In the genomic region with DNA sequence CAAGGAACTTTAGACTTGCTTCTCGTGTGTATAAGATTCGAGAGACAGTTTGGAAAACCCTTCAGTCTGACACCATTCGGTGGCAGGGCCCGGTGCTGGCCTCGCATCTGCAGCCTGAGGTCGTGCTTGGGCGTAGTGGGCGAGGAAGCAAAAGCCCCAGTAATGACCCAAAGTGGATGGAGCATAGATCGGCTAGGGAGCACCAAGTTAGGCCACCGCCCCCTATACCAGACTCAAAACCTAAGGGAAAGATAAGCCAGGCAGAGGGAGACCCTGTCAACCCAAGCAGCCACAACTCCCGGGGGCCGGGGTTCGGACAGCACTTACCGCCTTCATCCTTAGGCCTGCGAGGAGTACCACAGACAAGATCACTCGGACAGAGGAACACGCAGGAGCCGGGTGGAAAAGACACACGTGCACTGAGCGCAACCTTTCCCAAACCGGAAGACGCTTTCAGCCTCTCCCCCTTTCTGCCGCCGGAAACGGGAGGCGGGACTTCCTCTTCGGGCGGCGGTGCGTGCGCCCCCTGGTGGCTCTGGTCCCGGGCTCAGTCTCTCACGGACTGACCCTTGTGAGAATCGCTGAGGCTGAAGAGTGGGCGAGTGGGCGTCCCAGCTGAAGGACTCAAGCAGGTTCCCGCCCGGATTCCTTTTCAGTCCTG, we compare ENCODE assay signal across 8 mouse cellular contexts. TPM values are rescaled to one million over a fixed set of nuclear protein-coding genes. Genes with fewer than 3 reads are reported as not detected.
DNase-seq lines count a peak whose midpoint lies in the region; ATAC-seq and TF ChIP-seq lines count a peak whose summit lies in the region.

TSS of gene Noc3l (minus strand) at position 472 of the 661 bp plus-strand sequence.

- TF ChIP-seq CTCF in cortical plate, adult 2 months (IDR thresholded peaks at IDR 0.05; ENCODE audit: extremely low read depth, insufficient read depth, low read length) = peak; percentile 62

- peak; percentile 80 to 88 for DNase-seq in gastrocnemius, adult 8-10 months (ENCODE audit: low spot score in 2 of 2)
- peak; percentile 95 for DNase-seq in induced T-regulatory cell, adult 2 months (ENCODE audit: low read depth)
- DNase-seq in left cerebral cortex, adult 9 months (ENCODE audit: low spot score in 2 of 2) = peak; percentile 58 to 94
- peak; percentile 97 for DNase-seq in right cerebral cortex, postnatal 14 days
- peak; percentile 90 to 92 for DNase-seq in urinary bladder, postnatal 36 days (ENCODE audit: low spot score in 2 of 2)

- H3K27ac ChIP-seq in cortical plate, adult 2 months (ENCODE audit: insufficient read depth, low read length) = no peak within 1 kb of the TSS

- ATAC-seq in activated CD4-positive, CD25-positive, alpha-beta regulatory T cell, adult 4 months = peak; percentile 96
- ATAC-seq in megakaryocyte progenitor cell, adult 5-6 weeks (replicated peaks; ENCODE audit: poor library complexity) = peak; percentile 95

- H3K4me1 ChIP-seq in cortical plate, adult 2 months (ENCODE audit: control insufficient read depth, insufficient read depth, low read length) = peaks cover 2% of the 10 kb centered on the region; the same call in 1 of the 2 replicates

- peak within 1 kb of the TSS; percentile 92 for H3K4me3 ChIP-seq in cortical plate, adult 2 months (ENCODE audit: insufficient read depth, low read length)

- peak; percentile 62; the same call in 1 of the 2 replicates for TF ChIP-seq POLR2A in cortical plate, adult 2 months (IDR thresholded peaks at IDR 0.05; ENCODE audit: extremely low read depth, insufficient read depth, low read length)

RNA-seq across cellular contexts. Expression of gene Noc3l, which starts in this region (rescaled TPM):
- polyA plus RNA-seq in activated CD4-positive, CD25-positive, alpha-beta regulatory T cell, adult 4 months (2017; shearing (Covaris generic)) = 1 to 10 TPM; 7.1 to 9.5 TPM
- polyA plus RNA-seq in cortical plate, adult 2 months (2012; rRNA removed) = 8.0 TPM in 2 replicates
- total RNA-seq in gastrocnemius, adult 8-10 months (2022) = 1 to 10 TPM; 6.2 to 8.0 (median 7.1) TPM
- 14.5 and 15.8 TPM in 2 replicates for total RNA-seq in megakaryocyte progenitor cell, adult 5-6 weeks (2015)
- 35.0 and 45.5 TPM in 2 replicates for total RNA-seq in megakaryocyte progenitor cell, adult 5-6 weeks (2017)
